Mouse (Mus musculus): ENCODE measurements around the gene Fhit. TPM values are rescaled to one million over a fixed set of nuclear protein-coding genes. Genes with fewer than 3 reads are reported as not detected.
A peak's percentile ranks its signal among the peaks of the same experiment; 100 is the strongest.

Gene Fhit
- polyA plus RNA-seq, 1 experiment from 2014 or later = 4.6 TPM

DNA sequence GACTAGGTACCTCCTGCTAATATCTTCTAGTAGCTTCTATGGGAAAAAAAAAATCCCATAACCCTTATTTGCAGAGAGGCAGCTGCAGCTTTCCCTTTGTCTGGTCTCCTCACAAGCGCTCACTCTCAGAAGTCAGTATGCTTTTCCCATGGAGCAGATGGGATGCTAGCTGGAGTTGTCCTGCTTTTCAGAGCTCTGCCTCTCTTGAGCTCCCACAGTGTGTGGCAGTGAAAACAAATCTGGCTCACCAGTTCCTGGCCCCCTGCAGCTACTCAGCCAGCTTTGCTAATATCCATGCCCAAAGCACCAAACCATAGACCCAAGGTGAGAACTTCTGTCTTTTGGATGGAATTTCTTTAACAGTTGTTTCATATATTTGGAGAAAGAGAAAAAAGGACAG is 1510.4 kb downstream of the Fhit start:
- 73% methylated on average over 1 of the region's 1 CpGs for WGBS
- no peak for ATAC-seq (ENCODE audit: low FRiP score, low read depth)
- no peak overlapping the region for H3K4me3 ChIP-seq

DNA sequence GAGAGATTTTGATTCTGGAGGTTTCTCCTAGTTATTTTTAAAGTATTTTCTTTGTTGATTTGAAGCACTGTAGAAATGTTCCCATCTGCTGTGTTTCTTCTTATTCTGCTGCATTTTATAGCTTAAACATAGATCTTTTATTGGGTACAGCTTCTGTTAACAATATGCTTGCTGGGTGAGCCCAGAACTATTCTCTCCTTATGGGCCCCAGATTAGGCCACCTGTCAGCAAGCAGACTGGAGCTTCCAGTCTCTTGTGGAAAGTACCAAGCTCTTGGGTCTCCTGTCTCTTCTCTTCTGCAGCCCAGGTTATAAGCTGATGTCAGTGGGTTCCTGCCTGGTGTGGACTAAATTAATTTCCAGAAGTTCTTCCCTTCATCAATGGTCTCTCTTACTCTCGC is 1513.4 kb downstream of the Fhit start:
- Histone ChIP-seq H3K27me3 (replicated peaks) (no peaks in the 10 kb centered on the region), H3K4me3 (no peak overlapping the region), H3K36me3 (no peaks in the 10 kb centered on the region), H3K9ac (no peak overlapping the region), H3K4me2 (replicated peaks) (no peak overlapping the region), H3K27ac (no peak overlapping the region), H3K9me3 (no peaks in the 10 kb centered on the region), H3K4me1 (peaks cover 6% of the 10 kb centered on the region; the same call in 1 of the 2 replicates)
- ATAC-seq (ENCODE audit: low FRiP score, low read depth) = no peak
- 100% methylated on average over 1 of the region's 1 CpGs for WGBS

More for the DNA sequence above, 1510.4 kb downstream of the Fhit start:
- Histone ChIP-seq H3K27ac (no peak overlapping the region), H3K9me3 (no peaks in the 10 kb centered on the region), H3K4me1 (no peaks in the 10 kb centered on the region), H3K9ac (no peak overlapping the region), H3K27me3 (replicated peaks) (no peaks in the 10 kb centered on the region), H3K36me3 (no peaks in the 10 kb centered on the region), H3K4me2 (replicated peaks) (no peak overlapping the region)

DNA sequence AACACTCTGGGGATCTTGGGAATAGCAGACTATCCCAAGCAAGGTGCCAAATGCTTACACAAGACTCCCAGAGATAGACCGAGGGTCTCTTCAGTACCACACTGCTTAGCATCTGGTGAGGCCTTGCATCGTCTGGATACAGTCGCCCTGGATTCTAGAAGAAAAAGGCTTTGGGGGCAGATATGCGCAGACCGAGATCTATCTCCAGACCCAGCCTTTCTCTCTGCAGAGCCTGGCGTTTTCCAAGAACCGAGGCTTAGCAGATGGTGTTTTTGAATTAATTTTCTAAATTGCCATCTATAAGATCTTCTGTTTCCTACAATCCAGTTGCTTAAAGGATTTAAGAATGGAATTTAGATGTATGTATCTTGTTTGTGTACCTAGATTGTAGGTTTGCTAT is 1515.6 kb downstream of the Fhit start:
- Histone ChIP-seq H3K4me2 (replicated peaks) (no peak overlapping the region), H3K9ac (no peak overlapping the region), H3K27me3 (replicated peaks) (no peaks in the 10 kb centered on the region), H3K4me3 (no peak overlapping the region), H3K36me3 (no peaks in the 10 kb centered on the region), H3K27ac (no peak overlapping the region), H3K9me3 (no peaks in the 10 kb centered on the region), H3K4me1 (peaks cover 6% of the 10 kb centered on the region; the same call in 1 of the 2 replicates)
- ATAC-seq (ENCODE audit: low FRiP score, low read depth) = no peak
- 91% methylated on average over 7 of the region's 7 CpGs for WGBS

DNA sequence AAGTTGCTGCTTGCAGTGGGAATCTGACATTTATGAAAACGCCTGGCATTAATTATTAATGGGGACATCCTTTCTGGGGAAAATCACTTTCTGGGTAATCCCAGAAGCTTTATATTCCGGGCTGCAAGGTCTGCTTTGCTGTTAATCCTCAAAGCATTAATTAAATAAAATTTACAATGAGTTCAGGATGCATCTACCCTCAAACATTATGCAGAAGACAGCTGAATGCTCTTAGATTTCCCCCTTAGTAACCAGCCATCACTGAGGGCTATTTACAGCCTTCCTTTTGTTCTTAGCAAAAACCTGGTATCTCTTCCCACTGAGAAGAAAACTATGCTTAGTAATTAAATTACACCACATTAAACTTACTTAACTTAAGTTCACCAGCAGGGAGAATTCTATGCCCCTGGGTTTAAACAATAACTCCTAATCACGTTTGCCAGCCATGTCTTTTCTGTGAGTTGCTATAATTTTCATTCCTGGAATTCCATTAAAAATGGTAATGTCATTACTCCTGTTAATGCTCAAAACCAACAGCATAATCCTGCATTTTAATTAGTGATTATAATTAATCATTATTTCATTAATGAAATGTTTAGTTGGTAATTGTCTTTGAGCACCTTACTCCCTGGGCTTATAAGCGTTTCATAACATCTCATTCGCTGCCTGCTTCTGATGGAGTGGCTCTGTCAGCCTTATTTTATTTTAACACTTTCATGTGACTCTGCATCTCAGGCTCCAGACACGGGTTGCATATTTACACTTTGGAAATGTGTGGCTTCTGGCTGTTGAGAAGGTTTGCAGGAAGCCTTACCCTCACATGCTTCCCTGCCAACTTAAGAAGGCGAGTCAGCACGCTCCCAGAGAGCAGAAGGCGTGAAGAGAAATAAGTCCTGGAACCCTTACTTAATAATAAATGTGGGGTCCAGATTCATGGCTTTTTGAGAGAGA is 1517.3 kb downstream of the Fhit start:
- Histone ChIP-seq H3K4me3 (no peak overlapping the region), H3K4me1 (peaks cover 6% of the 10 kb centered on the region; the same call in 1 of the 2 replicates), H3K36me3 (no peaks in the 10 kb centered on the region), H3K27ac (no peak overlapping the region), H3K9me3 (no peaks in the 10 kb centered on the region), H3K9ac (no peak overlapping the region), H3K4me2 (replicated peaks) (no peak overlapping the region), H3K27me3 (replicated peaks) (no peaks in the 10 kb centered on the region)
- WGBS = 37% methylated on average over 9 of the region's 9 CpGs
- ATAC-seq (ENCODE audit: low FRiP score, low read depth) = peak; percentile 54; the same call in 1 of the 2 replicates

DNA sequence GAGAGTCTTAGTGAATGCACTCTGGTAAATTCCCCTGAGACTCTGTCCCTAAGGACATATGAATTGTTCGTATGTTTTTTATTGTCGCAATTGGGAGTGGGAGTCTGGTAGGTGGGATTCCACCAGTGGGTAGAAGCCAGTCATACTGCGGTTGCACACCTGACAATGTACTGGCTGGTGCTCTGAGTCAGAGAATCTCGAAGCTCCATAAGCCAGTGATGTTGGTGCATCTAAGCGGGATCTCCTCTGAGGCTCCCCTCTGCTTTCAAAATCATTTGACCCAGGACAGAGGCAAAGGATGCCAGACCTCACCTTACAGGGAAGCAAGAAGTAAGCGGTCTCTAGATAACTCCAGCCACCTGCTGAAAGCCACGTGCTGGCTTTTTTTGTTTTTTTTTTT is 1518.1 kb downstream of the Fhit start:
- Histone ChIP-seq H3K4me2 (replicated peaks) (no peak overlapping the region), H3K36me3 (no peaks in the 10 kb centered on the region), H3K4me1 (peaks cover 6% of the 10 kb centered on the region; the same call in 1 of the 2 replicates), H3K27ac (no peak overlapping the region), H3K9ac (no peak overlapping the region), H3K4me3 (no peak overlapping the region), H3K9me3 (no peaks in the 10 kb centered on the region), H3K27me3 (replicated peaks) (no peaks in the 10 kb centered on the region)
- WGBS = 57% methylated on average over 7 of the region's 7 CpGs
- no peak for ATAC-seq (ENCODE audit: low FRiP score, low read depth)

DNA sequence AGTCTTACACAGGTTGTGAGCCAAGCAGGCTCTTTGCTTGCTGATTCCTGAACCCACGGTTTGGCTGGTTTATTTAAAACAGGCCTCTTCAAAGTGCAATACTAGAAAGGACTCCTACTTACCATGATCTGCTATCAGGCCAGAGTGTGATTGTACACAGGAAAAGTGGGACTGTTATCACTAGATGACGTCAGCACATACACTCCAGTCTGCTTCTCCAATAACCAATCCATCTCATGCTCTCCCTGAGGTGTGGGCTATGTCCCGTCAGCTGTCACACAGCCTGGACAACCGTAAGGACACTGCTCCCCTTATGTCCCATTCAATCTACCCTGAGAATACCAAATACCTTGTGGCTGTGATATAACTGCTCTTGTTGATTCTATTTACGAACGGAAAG is 1519.2 kb downstream of the Fhit start:
- Histone ChIP-seq H3K9me3 (no peaks in the 10 kb centered on the region), H3K9ac (no peak overlapping the region), H3K4me3 (no peak overlapping the region), H3K27me3 (replicated peaks) (no peaks in the 10 kb centered on the region), H3K27ac (no peak overlapping the region), H3K4me1 (peaks cover 6% of the 10 kb centered on the region; the same call in 1 of the 2 replicates), H3K4me2 (replicated peaks) (no peak overlapping the region), H3K36me3 (no peaks in the 10 kb centered on the region)
- ATAC-seq (ENCODE audit: low FRiP score, low read depth) = no peak
- 84% methylated on average over 6 of the region's 6 CpGs for WGBS

DNA sequence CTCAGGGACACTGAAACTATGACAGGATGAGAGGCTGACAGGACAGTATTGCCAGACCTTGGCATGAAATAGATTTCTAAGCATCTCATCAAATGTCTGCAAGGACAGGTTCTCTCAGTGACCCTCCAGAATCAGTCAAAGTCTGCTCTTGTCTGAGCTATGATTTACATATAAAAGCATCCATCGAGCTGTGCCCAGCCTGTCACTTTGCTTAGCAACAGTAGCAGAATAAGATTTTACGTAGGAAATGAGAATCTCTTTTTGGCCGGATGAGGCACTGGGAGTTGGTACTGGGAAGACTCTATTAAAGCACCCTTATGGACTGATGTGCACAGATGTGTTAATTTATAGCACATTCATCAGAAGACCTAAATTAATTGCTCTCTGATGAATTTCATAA is 1519.8 kb downstream of the Fhit start:
- H3K4me3 ChIP-seq = no peak overlapping the region
- no peak for ATAC-seq (ENCODE audit: low FRiP score, low read depth)
- no peak overlapping the region for H3K9ac ChIP-seq
- H3K27ac ChIP-seq = no peak overlapping the region
- H3K27me3 ChIP-seq (replicated peaks) = no peaks in the 10 kb centered on the region
- WGBS = 58% methylated on average over 3 of the region's 3 CpGs
- H3K4me2 ChIP-seq (replicated peaks) = no peak overlapping the region
- no peaks in the 10 kb centered on the region for H3K36me3 ChIP-seq
- H3K4me1 ChIP-seq = peaks cover 6% of the 10 kb centered on the region; the same call in 1 of the 2 replicates
- no peaks in the 10 kb centered on the region for H3K9me3 ChIP-seq

DNA sequence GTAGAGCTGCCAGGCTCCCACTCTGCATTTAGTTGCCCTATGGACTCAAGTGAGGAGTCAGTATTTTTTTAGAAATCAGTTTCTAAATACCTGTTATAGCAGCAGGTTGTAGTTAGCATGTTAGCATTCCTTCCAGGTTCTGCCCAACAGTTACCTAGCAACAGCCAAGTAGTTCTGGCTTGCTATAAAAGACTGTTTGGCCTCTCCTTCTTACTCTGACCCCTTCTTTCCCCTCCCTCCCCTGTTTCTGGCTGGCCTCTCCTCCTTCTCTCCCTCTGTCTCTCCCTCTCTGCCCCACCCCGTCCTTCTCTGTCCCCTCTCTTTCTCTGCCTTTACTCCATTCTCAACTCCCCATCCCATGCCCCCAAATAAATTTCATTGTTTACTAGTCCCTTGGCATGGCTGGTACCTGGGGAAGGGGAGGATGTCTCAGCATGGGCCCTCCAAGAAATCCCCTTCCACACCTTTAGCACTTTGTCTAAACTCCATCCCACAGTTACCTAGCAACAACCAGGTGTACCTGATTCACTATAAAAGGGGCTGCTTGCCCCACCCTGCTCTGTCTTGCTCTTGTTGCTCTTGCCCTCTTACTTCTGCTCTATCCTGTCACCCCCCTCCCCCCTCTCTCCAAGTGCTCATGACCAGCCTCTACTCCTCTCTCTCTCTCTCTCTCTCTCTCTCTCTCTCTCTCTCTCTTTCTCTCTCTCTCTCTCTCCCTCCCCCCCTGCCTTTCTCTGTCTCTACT is 1527.4 kb downstream of the Fhit start:
- no peak overlapping the region for H3K27ac ChIP-seq
- H3K4me2 ChIP-seq (replicated peaks) = no peak overlapping the region
- no peaks in the 10 kb centered on the region for H3K27me3 ChIP-seq (replicated peaks)
- WGBS = 33% methylated on average over 1 of the region's 1 CpGs
- ATAC-seq (ENCODE audit: low FRiP score, low read depth) = no peak
- H3K36me3 ChIP-seq = no peaks in the 10 kb centered on the region
- no peaks in the 10 kb centered on the region for H3K9me3 ChIP-seq
- no peak overlapping the region for H3K4me3 ChIP-seq
- no peak overlapping the region for H3K9ac ChIP-seq
- peaks cover 8% of the 10 kb centered on the region for H3K4me1 ChIP-seq

DNA sequence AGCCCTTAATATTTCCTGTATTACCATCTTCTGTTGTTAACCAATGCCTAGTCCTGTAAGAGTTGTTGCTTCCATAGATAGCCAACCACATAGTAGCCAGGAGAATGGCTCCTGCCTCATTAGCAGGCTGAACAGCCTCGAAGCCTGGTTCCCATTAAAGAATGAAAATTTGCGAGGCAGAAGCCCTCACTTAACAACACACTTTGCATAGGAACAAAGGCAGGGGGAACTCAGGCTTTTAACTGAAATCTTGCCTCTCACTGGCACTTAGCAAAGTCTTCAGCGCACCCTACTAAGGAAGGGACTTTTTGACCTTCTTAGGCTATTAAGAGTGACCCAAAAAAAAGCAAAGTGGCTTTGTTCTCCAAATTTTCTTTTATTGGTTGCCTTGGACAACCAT is 1529.3 kb downstream of the Fhit start:
- peak; percentile 31; the same call in 1 of the 2 replicates for ATAC-seq (ENCODE audit: low FRiP score, low read depth)
- Histone ChIP-seq H3K9ac (no peak overlapping the region), H3K27me3 (replicated peaks) (no peaks in the 10 kb centered on the region), H3K9me3 (no peaks in the 10 kb centered on the region), H3K4me1 (peaks cover 8% of the 10 kb centered on the region), H3K36me3 (no peaks in the 10 kb centered on the region), H3K27ac (no peak overlapping the region), H3K4me2 (replicated peaks) (no peak overlapping the region), H3K4me3 (no peak overlapping the region)
- WGBS = 7% methylated on average over 3 of the region's 3 CpGs

DNA sequence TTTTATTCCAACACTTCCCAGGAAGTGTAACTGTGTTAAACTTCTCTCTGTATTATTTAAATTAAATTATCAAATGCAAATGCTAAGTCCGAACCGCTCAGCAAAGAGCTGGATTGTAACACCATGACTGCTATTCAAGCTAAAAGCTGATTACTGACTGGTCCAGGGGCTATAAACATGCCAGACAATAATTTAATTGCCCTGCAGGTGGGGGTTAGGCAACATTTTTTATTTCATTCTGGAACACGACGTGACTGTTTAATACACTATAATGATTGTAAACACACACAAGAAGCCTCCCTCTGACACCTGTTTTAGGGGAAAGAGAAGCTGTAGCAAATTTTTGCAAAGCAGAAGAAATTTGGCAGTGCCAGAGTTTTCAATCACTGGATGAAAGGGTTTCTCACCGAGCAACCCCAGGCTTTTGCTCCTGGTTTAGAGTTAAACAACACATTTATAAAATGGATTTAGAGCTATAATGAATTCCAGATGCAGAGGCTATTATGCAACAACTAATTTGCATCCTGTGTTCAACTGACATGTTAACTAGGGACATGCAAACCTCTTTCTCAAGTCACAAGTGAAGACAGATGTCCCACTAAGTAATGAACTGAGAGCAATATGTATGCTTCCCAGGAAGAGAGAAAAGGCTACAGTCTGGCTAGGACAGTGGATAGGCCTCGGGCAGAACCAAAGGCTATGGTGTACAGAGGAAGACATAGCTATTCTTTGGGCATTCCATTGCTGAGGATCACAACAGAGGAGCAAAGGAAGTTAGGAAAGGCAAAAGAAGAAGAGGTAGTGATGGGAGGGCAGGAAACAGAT is 1538.4 kb downstream of the Fhit start:
- Histone ChIP-seq H3K4me1 (peaks cover 10% of the 10 kb centered on the region; the same call in 1 of the 2 replicates), H3K27me3 (replicated peaks) (no peaks in the 10 kb centered on the region), H3K4me2 (replicated peaks) (no peak overlapping the region), H3K9ac (no peak overlapping the region), H3K4me3 (no peak overlapping the region), H3K27ac (no peak overlapping the region), H3K36me3 (no peaks in the 10 kb centered on the region), H3K9me3 (no peaks in the 10 kb centered on the region)
- peak; percentile 69 for ATAC-seq (ENCODE audit: low FRiP score, low read depth)
- WGBS = 23% methylated on average over 6 of the region's 6 CpGs

DNA sequence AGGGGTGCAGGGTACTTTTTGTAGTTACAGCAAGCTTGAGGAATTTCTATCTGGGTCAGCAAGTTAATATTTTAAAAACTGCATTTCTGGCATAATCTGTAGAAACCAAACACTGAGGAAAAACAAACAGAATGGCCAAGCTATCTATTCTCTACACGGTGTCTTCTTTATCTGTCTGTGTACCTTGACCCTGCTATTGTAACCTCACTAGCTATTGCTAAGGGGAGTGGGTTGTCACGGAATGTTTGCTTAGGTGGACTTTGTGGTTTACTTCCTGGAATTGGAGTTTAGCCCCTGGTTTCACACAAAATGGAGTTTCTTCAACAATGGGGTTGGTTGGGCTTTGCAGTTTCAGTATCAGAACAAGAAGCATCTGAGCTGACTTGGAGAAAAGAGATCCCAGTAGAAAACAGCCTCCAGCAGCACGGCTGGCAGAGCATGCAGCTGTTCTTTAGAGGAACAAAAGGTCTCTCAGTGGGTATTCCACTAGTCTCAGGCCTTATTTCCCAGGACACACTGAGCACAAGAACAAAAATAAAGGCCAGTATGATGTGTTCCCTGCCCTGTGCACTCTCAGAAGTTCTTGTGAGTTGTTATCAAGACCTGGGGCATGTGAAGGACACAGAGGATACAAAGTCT is 1540.8 kb downstream of the Fhit start:
- ATAC-seq (ENCODE audit: low FRiP score, low read depth) = peak; percentile 15; the same call in 1 of the 2 replicates
- Histone ChIP-seq H3K27ac (no peak overlapping the region), H3K4me2 (replicated peaks) (no peak overlapping the region), H3K27me3 (replicated peaks) (no peaks in the 10 kb centered on the region), H3K36me3 (no peaks in the 10 kb centered on the region), H3K9ac (no peak overlapping the region), H3K4me1 (peaks cover 10% of the 10 kb centered on the region; the same call in 1 of the 2 replicates), H3K4me3 (no peak overlapping the region), H3K9me3 (no peaks in the 10 kb centered on the region)
- 9% methylated on average over 3 of the region's 3 CpGs for WGBS
